Mouse (Mus musculus) ES-E14 (cell line): ENCODE data around the gene Fam178b. TPM values are rescaled to one million over a fixed set of nuclear protein-coding genes. Genes with fewer than 3 reads are reported as not detected.
A peak's percentile ranks its signal among the peaks of the same experiment; 100 is the strongest.
"Not testable (repeated sequence)": the region's sequence is repeated elsewhere in the genome, so short reads cannot be mapped to it uniquely, and the experiment has no call there.

Source experiments
- DNase-seq: peaks from one replicate; pipeline ENCODE4 v3.0.0-alpha.2; 2013; ENCODE audit warnings: low read depth, low spot score
- H3K27ac ChIP-seq: 2 replicates; pipeline ENCODE4 v1.5.1; 2012; ENCODE audit warnings: low read depth, mild to moderate bottlenecking, low read length, moderate library complexity, mixed read lengths; ENCODE audit not compliant: poor library complexity, insufficient read depth, severe bottlenecking
- H3K36me3 ChIP-seq: 2 replicates; pipeline ENCODE4 v1.6.1; 2012; ENCODE audit warnings: mild to moderate bottlenecking, low read length, moderate library complexity, mixed read lengths; ENCODE audit not compliant: control insufficient read depth, poor library complexity, insufficient read depth, severe bottlenecking
- H3K4me1 ChIP-seq, 2 experiments: fragments of 150-350 bp in 1 of 2; sonication (generic) in 1 of 2; 2 replicates each; pipeline ENCODE4 v1.6.1; 2012; ENCODE audit warnings: low read length in 2 of 2, mild to moderate bottlenecking in 1 of 2, mixed read lengths in 1 of 2; ENCODE audit not compliant: control insufficient read depth in 2 of 2, insufficient read depth in 2 of 2, poor library complexity in 1 of 2
- H3K4me3 ChIP-seq, 2 experiments: fragments of 150-350 bp in 1 of 2; sonication (generic) in 1 of 2; 2 replicates each; pipeline ENCODE4 v1.5.1; 2012; ENCODE audit warnings: low read length in 2 of 2, low read depth in 1 of 2, mild to moderate bottlenecking in 1 of 2, mixed read lengths in 1 of 2; ENCODE audit not compliant: insufficient read depth in 1 of 2, poor library complexity in 1 of 2, severe bottlenecking in 1 of 2
- H3K9ac ChIP-seq: 2 replicates; pipeline ENCODE4 v1.6.1; 2012; ENCODE audit warnings: low read depth, mild to moderate bottlenecking, low read length, mixed read lengths; ENCODE audit not compliant: poor library complexity, insufficient read depth, severe bottlenecking
- H3K9me3 ChIP-seq: fragments of 150-350 bp; sonication (generic); 2 replicates; pipeline ENCODE4 v1.6.1; 2012; ENCODE audit warnings: low read depth, mild to moderate bottlenecking, low read length; ENCODE audit not compliant: control insufficient read depth, insufficient read depth
- CHD2 ChIP-seq: IDR thresholded peaks from 2 replicates; pipeline ENCODE4 v1.6.1; 2014; ENCODE audit warnings: mild to moderate bottlenecking, low read depth, low read length, inconsistent platforms
- HCFC1 ChIP-seq: IDR thresholded peaks from 2 replicates; pipeline ENCODE4 v1.6.1; 2012; ENCODE audit warnings: low read length, inconsistent platforms, borderline replicate concordance; ENCODE audit not compliant: insufficient read depth
- MAFK ChIP-seq: IDR thresholded peaks from 2 replicates; pipeline ENCODE4 v1.6.1; 2014; ENCODE audit warnings: mild to moderate bottlenecking, low read depth, low read length, inconsistent platforms; ENCODE audit not compliant: insufficient read depth
- ZC3H11A ChIP-seq: IDR thresholded peaks from 2 replicates; pipeline ENCODE4 v1.6.1; 2012; ENCODE audit warnings: low read depth, mild to moderate bottlenecking, inconsistent platforms, low read length, borderline replicate concordance
- ZNF384 ChIP-seq: IDR thresholded peaks from 2 replicates; pipeline ENCODE4 v1.6.1; 2012; ENCODE audit warnings: low read depth, low read length, inconsistent platforms
- in situ Hi-C, 2 experiments: fragments of 600-800 bp; cut with MboI; formaldehyde crosslinking; loops; one replicate each; pipeline ENCODE4 v1.15.1; 2025; ENCODE audit warnings: low sequenced_read_pairs in 2 of 2, inconsistent platforms in 1 of 2; ENCODE audit not compliant: unreplicated experiment in 2 of 2
- total RNA-seq: library from RNA; depleted of rRNA; stranded (reverse); fragments of 300-350 nt; gene quantifications from 2 replicates; pipeline ENCODE4 v1.2.3, GENCODE M21; 2012

Gene Fam178b
- total RNA-seq, 1 experiment: 8.0 TPM

DNA sequence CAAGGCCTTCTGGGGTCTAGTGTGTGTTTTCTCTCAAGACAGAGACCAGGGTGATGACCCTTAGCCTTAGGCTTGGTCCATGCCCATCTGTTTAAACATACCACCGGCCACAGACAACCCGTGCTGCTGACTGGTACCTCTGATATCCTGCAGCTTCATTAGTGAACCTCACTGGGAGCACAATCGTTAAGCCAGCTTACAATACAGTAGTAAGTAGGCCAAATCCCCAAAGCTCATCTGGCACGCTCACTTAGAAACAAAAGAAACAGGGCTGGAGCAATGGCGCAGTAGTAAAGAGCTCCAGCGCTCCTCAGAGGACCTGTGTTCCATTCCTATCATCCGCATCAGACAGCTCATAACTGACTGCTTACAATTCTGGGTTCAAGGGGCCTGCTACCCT, 2.1 kb downstream of the Fam178b start:
- H3K27ac ChIP-seq: no peak overlapping the region
- in situ Hi-C loops: no loop called here

DNA sequence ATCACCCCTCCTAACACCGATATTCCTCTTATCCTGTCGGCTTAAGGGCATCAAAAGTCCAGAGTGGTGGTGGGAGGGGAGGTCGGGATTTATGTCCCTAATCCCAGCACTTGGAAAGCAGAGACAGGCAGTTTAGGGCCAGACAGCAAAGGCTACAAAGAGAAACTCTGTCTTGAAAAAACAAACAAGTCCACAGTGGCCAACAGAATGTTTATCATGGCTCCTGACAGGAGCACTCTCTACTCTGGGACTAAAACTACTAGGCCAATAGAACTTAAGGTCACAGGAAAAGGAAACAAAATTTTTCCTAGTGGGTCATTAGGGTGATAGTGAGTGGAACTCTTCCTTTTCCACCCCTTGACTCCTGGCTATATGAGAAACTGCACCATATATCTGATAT, 8.0 kb downstream of the Fam178b start:
- in situ Hi-C loops: no loop called here

More for the DNA sequence above, 2.1 kb downstream of the Fam178b start:
- Histone ChIP-seq H3K36me3 (no peaks in the 10 kb centered on the region), H3K9me3 (no peaks in the 10 kb centered on the region), H3K4me1 (peaks cover 0 to 7% of the 10 kb centered on the region in 2 experiments; a peak in 1 of 4 replicates), H3K9ac (no peak overlapping the region), H3K4me3 (no peak overlapping the region)
- DNase-seq: no peak
- TF ChIP-seq CHD2 (no peak), HCFC1 (no peak), ZNF384 (no peak), ZC3H11A (no peak), MAFK (no peak)

DNA sequence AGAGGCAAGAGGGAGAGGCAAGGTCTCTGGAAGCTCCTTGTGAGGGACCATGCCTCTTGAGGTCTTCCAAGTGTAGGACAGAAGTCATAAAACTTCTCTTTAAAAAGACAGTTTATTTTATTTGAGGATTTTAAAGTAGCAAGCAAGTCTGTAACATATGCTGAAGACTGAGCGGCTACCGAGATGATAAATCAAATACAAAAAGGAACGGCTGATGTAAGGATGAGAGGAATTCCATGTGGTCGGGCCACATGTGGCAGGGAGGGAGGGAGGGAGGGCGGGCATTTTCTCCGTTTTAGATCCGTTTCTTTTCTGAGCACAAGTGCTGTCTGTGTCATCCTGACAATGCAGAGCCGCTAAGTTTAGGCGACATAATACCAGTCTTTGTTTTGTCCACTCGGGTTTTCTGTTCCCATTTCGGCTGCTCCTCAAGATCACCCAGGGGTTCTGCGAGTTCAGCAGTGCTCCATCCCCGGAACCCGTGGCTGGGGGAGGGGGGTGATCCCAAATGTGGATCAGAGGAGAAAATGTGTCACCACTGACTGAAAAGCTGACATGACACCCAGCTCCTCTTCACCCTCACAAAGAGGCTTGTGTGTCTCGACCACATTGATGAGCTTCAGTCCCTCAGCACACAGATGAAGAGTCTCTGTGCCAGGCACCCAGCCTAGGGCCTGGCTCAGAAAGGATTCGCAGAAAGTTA, 10.2 kb downstream of the Fam178b start:
- H3K27ac ChIP-seq: no peak overlapping the region
- H3K9ac ChIP-seq: no peak overlapping the region
- peaks cover 0 to 4% of the 10 kb centered on the region in 2 experiments; a peak in 1 of 4 replicates for H3K4me1 ChIP-seq
- H3K36me3 ChIP-seq: 0 out of 2 replicates have a peak, but pooled peaks cover 2% of the 10 kb centered on the region
- DNase-seq: no peak
- H3K9me3 ChIP-seq: no peaks in the 10 kb centered on the region
- in situ Hi-C loops: no loop called here
- peak overlapping the region; percentile 24 to 26; a peak in 2 of 4 replicates for H3K4me3 ChIP-seq
- no peak for TF ChIP-seq ZNF384
- no peak for TF ChIP-seq HCFC1
- TF ChIP-seq CHD2: no peak
- TF ChIP-seq ZC3H11A: no peak
- TF ChIP-seq MAFK: no peak

More for the DNA sequence above, 8.0 kb downstream of the Fam178b start:
- DNase-seq: no peak
- Histone ChIP-seq H3K9ac (no peak overlapping the region), H3K36me3 (0 out of 2 replicates have a peak, but pooled peaks cover 2% of the 10 kb centered on the region), H3K9me3 (no peaks in the 10 kb centered on the region), H3K4me1 (peaks cover 0 to 4% of the 10 kb centered on the region in 2 experiments; a peak in 1 of 4 replicates), H3K27ac (no peak overlapping the region), H3K4me3 (no peak overlapping the region)
- TF ChIP-seq HCFC1: no peak
- TF ChIP-seq ZNF384: no peak
- TF ChIP-seq ZC3H11A: no peak
- TF ChIP-seq MAFK: no peak
- no peak for TF ChIP-seq CHD2

GRCm38 (mm10) chr1:36671260-36671659, 11.7 kb downstream of the Fam178b start:
- in situ Hi-C loops: no loop called here
- no peak overlapping the region for H3K27ac ChIP-seq
- no peak for DNase-seq
- no peak for TF ChIP-seq ZNF384
- TF ChIP-seq ZC3H11A: no peak
- no peak for TF ChIP-seq HCFC1
- TF ChIP-seq CHD2: no peak
- TF ChIP-seq MAFK: no peak
- H3K9ac ChIP-seq: no peak overlapping the region
- no peaks in the 10 kb centered on the region for H3K9me3 ChIP-seq
- H3K4me3 ChIP-seq: no peak overlapping the region
- 0 out of 2 replicates have a peak, but pooled peaks cover 2% of the 10 kb centered on the region for H3K36me3 ChIP-seq
- peaks cover 0 to 4% of the 10 kb centered on the region in 2 experiments; a peak in 1 of 4 replicates for H3K4me1 ChIP-seq

- Histone ChIP-seq H3K9ac (no peak overlapping the region), H3K4me3 (no peak overlapping the region), H3K4me1 (peaks cover 2 to 9% of the 10 kb centered on the region in 2 experiments; a peak in 1 of 4 replicates), H3K27ac (no peak overlapping the region), H3K36me3 (0 out of 2 replicates have a peak, but pooled peaks cover 2% of the 10 kb centered on the region), H3K9me3 (no peaks in the 10 kb centered on the region)
- DNase-seq: no peak
- no peak for TF ChIP-seq CHD2
- no peak for TF ChIP-seq ZC3H11A
- in situ Hi-C loops: no loop called here
These were observed 12.7 kb downstream of the Fam178b start for GRCm38 (mm10) chr1:36670256-36670655.

- H3K36me3 ChIP-seq, DNase-seq, H3K4me3 ChIP-seq, H3K9ac ChIP-seq, H3K9me3 ChIP-seq, in situ Hi-C loops, H3K27ac ChIP-seq, H3K4me1 ChIP-seq: not testable (repeated sequence)
These were observed 15.0 kb downstream of the Fam178b start for GRCm38 (mm10) chr1:36668007-36668406.
